Mouse (Mus musculus) skeletal muscle tissue, adult 2 months (tissue): ENCODE data around the gene Ceacam10.
"Not testable (repeated sequence)": the region's sequence is repeated elsewhere in the genome, so short reads cannot be mapped to it uniquely, and the experiment has no call there.

Experiments
- DNase-seq: peaks from one replicate; pipeline ENCODE4 v3.0.0-alpha.2; 2012; ENCODE audit warnings: low read depth, low spot score

Ceacam10 gene

DNA sequence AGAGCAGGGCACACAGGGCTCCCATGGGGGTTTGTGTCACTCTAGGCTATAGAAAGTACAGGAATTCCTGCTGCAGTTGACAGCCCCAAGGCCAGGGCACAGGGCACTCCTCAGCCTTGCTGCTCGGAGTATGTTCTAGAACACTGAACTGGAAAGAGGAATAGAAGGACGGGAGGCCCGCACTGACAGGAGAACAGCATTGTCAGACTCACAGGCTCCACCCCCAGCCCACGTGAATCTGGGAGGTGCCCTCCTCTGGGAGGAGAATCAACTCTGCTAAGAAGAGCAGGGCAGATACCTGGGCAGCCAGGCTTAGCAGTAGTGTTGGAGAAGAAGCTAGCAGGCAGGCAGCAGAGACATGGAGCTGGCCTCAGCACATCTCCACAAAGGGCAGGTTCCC lies at the start of gene Ceacam10:
Gene Ceacam10, plus strand, starts transcription at position 289 of the 400 bp plus-strand sequence.
- DNase-seq, result not testable (repeated sequence)

- DNase-seq, result no peak
Measured at GRCm38 (mm10) chr7:24735970-24736670, 40.9 kb upstream of the Ceacam10 start.

GRCm38 (mm10) chr7:24750695-24751094 lies 26.3 kb upstream of the Ceacam10 start:
- no peak for DNase-seq

GRCm38 (mm10) chr7:24751610-24752009 lies 25.4 kb upstream of the Ceacam10 start:
- no peak for DNase-seq

DNA sequence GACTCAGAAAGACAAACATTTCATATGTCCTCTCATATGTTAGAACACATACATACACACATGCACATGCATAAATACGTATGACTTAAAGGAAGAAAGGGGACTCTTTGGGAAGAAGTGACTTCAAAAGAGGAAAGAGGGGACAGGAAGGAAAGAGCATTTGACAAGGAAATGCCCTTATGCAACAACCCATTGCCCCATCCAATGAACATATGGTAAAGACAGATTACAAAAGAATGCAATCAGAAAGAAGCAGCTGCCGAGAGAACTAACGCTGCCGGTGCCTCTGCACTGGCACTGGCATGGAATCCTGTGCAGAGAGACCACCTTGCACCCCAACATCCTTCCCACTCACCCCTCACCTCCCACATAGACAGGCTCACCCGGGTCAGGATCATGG lies 23.5 kb upstream of the Ceacam10 start:
- no peak for DNase-seq

DNA sequence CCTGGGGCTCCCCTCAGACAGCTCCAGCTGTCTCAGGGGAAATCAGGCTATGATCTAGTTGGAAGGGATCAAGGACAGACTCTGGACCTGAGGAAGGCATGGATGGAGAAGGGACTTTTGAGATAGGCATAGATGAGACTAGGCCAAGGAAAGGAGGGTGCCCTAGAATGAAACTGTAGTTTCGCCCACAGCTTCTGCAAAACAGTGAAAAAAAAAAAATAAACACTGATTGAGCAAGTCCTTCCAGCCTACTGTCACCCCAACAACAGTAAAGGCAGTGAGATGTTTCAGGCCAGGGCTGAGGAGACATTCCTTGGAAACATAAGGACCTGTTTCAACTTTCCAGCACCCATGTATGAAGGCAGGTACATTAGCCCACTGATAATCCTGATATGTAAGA lies 18.5 kb upstream of the Ceacam10 start:
- no peak for DNase-seq

GRCm38 (mm10) chr7:24760211-24760610 lies 16.8 kb upstream of the Ceacam10 start, which contains the start of gene Cd177:
Cd177 (minus strand) TSS chr7:24760311.
- no peak for DNase-seq

GRCm38 (mm10) chr7:24761161-24761560 lies 15.8 kb upstream of the Ceacam10 start:
- no peak for DNase-seq

DNA sequence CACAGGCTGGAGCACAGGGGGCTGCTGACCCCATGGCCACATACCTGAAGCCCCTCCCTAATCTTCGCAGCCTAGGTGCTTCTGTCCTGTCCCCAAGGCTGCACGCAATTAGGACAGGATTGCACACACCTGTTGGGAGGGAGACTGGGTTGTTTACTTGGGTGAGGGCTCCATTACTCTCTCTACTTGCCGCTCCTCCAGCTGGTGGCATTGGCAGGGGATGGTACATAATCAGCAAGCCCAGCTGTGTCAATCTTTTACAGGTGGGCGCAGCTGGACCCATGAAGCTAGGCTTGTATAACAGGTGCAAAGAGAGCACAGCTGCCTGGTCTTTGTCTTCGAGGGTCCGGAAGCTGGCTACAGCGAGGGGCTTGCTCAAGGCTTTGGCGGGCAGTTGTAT lies 14.4 kb upstream of the Ceacam10 start:
- DNase-seq, result no peak

DNA sequence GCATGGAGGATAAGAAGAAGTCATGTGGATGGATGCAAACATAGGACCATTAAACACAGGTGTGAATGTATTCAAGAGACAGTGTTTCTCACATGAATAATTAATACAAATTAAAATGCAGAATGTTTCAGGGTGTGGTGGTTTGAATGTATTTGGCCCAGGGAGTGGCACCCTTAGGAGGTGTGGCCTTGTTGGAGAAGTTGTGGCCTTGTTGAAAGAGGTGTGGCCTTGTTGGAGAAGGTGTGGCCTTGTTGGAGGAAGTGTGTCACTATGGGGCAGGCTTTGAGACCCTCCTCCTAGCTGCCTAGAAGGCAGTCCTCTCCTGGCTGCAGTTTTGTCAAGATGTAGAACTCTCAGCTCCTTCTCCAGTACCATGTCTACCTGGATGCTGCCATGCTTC lies 5.6 kb upstream of the Ceacam10 start:
- no peak for DNase-seq

DNA sequence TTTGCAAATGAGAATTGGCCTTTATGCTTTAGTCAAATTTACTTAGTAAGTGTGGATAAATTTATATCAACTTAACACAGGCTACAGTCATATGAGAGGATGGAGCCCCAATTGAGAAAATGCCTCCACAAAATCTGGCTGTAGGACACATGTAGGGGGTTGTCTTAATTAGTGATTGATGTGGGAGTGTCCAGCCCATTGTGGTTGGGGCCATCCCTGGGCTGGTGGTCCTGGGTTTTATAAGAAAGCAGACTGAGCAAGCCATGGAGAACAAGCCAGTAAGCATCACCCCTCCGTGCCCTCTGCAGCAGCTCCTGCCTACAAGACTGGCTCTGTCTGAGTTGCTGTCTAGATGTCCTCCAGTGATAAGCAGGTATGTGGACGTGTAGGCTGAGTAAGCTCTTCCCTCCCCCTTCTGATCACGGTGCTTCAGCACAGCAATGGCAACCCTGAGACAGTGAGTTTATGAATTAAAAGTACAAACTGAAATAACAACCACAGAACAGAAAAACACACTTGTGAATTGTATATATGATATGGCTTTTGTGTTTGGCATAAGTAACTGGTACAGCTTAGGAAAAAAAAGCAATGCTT lies 3.0 kb upstream of the Ceacam10 start:
- no peak for DNase-seq

- no peak for DNase-seq
Measured at GRCm38 (mm10) chr7:24776145-24776544, 861 bp upstream of the Ceacam10 start.

DNA sequence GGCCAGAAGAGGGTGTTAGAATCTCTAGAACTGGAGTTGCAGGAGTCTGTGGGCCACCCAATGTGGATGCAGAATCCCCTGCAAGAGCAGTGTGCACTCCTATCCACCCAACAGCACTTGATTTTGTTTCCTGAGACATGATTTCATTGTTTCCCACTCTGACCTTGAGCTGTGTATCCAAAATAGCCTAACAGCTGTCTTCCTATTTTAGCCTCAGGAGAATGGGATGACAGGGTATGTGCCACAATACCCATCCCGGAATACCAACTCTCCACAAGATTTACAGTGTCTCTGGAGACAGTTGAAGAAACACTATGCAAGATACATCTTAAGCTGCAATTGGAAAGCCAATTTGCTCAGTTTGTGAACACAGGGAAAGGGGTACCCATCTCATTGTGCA lies 20.9 kb downstream of the Ceacam10 start:
- DNase-seq, result no peak

DNA sequence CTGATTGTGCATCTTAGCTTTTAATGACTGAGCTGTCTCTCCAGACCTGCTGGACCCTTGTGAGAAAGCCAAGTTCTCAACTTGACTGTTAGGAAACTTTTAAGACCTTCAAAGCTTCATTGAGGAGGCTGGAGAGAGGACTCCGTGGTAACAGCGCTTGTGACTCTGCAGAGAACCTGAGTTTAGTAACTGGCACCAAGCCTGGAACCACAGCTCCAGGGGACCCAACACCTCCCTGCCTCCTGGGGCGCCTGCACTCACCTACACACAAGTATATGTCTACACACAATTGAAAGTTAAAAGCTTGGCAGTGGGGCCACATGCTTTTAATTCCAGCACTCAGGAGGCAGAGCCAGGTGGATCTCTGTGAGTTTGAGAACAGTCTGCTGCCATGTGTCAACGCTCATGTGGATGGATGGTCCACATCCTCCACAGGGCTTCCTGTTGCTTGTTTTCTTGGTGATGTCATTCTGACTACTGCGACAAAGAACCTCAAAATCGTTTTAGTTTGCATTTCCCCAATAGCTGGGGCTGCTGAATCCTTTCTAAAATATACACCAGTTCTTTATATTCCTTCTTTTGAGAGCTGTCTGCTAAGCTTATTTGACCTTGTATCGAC lies 25.3 kb downstream of the Ceacam10 start:
- DNase-seq, result no peak

GRCm38 (mm10) chr7:24804826-24805225 lies 27.8 kb downstream of the Ceacam10 start:
- peak; percentile 19 for DNase-seq

DNA sequence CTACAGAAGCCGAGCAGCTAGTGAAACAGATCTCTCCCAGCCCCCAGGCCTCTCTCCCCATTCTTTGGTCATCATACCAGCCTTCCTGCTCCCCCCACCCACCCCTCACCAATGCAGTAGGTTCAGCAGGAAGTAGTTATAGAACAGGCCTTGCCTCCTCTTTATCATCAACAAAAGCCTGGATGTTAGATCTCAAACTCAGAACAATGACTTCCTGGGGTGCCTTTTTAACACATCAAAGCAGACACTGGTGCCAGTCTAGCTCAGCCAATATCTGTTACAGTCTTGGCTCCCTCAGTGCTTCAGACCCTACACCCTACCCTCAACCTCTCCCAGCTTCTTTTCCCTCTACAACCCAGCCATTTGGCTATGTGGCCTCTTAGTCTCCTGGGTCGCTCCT lies 32.0 kb downstream of the Ceacam10 start:
- no peak for DNase-seq

DNA sequence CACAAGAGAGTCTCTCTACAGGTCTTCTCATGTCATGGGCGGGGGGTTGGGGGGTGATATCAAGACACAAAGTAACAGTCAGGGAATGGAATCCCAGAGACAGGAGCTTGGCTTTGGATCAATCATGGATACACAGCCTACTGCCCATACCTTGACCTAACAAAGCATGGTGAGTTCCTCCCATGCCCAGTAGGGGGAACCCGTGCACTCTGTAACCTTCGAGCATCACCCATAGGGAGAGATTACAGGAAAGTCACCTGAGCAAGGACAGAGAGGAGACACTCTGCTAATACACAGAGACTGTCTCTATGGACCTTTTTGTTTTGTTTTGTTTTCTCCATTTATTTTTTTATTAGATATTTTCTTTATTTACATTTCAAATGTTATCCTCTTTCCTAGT lies 40.5 kb downstream of the Ceacam10 start:
- DNase-seq, result peak; percentile 14

DNA sequence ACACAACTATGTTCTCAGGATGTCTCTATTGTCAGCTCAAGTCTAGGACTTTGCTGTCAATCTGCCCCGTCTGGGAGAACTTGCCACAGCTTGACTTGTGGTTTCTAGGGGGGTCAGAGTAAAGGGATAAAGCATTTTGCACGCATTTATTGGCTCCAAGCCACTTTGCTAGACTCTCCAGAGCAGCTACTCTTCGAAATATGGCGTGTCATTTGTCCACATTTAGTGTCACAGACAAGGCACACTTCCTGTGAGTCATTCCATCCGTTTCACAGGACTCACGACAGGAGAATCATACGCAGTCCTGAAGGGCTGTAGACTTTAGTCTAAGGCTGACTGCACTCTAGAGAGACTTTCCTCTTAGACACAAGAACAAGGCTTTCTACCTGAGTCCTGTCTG lies 47.4 kb downstream of the Ceacam10 start:
- DNase-seq, result no peak

DNA sequence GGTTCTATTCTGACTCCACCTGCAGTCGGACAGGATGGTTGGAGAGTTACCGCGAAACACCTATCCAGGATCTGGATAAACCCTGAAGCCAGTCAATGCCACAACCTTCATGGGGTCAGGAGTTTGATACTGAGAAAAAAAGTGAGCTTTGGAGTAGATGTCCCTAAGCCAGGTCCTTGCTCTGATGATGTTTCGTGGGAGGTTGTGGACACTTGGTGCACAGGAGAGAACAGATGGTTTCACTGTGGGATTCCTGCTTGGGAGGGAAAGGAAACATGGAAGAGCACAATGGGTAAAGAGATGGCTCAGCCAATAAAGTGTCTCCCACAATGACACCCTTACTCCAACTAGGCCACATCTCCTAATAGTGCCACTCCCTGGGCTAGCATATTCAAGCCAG lies 50.2 kb downstream of the Ceacam10 start:
- DNase-seq, result no peak
